8 mouse cellular contexts compared by ENCODE assay signal in genomic region chr9:21030781-21031250, GRCm38 (mm10). TPM values are rescaled to one million over a fixed set of nuclear protein-coding genes. Genes with fewer than 3 reads are reported as not detected.
DNase-seq lines count a peak whose midpoint lies in the region; ATAC-seq and TF ChIP-seq lines count a peak whose summit lies in the region.

No protein-coding gene starts in this region.

- peaks cover 39% of the 10 kb centered on the region for H3K27me3 ChIP-seq in E14TG2a.4 (ENCODE audit: insufficient read depth, low read length)
- peaks cover 46% of the 10 kb centered on the region for H3K27me3 ChIP-seq in heart, embryonic 15.5 days
- H3K27me3 ChIP-seq in liver, embryonic 12.5 days (replicated peaks), result peaks cover 43% of the 10 kb centered on the region
- H3K27me3 ChIP-seq in stomach, embryonic 14.5 days (ENCODE audit: control insufficient read depth, insufficient read depth, low read length), result peaks cover 40% of the 10 kb centered on the region

- peak overlapping the region; percentile 64 for H3K27ac ChIP-seq in heart, embryonic 15.5 days
- H3K27ac ChIP-seq in liver, embryonic 12.5 days, result peak overlapping the region; percentile 99
- H3K27ac ChIP-seq in stomach, embryonic 14.5 days (ENCODE audit: low read length), result no peak overlapping the region

- H3K9me3 ChIP-seq in E14TG2a.4 (ENCODE audit: low read length), result no peaks in the 10 kb centered on the region
- no peaks in the 10 kb centered on the region for H3K9me3 ChIP-seq in heart, embryonic 15.5 days (replicated peaks)
- H3K9me3 ChIP-seq in liver, embryonic 12.5 days (replicated peaks), result no peaks in the 10 kb centered on the region
- H3K9me3 ChIP-seq in stomach, embryonic 14.5 days (ENCODE audit: control insufficient read depth, low read depth, low read length), result no peaks in the 10 kb centered on the region

- H3K4me1 ChIP-seq in E14TG2a.4 (replicated peaks; ENCODE audit: low read depth, low read length), result peaks cover 93% of the 10 kb centered on the region
- peaks cover 54% of the 10 kb centered on the region for H3K4me1 ChIP-seq in heart, embryonic 15.5 days (replicated peaks)
- H3K4me1 ChIP-seq in liver, embryonic 12.5 days, result peaks cover 90% of the 10 kb centered on the region
- peaks cover 30% of the 10 kb centered on the region for H3K4me1 ChIP-seq in stomach, embryonic 14.5 days (ENCODE audit: control insufficient read depth, insufficient read depth, low read length)

- H3K4me2 ChIP-seq in heart, embryonic 15.5 days, result peak overlapping the region; percentile 98
- H3K4me2 ChIP-seq in liver, embryonic 12.5 days, result peak overlapping the region; percentile 99
- H3K4me2 ChIP-seq in stomach, embryonic 14.5 days (replicated peaks; ENCODE audit: low read depth, low read length), result peak overlapping the region; percentile 89

- peak overlapping the region; percentile 47 for H3K9ac ChIP-seq in heart, embryonic 15.5 days
- peak overlapping the region; percentile 86 for H3K9ac ChIP-seq in liver, embryonic 12.5 days
- H3K9ac ChIP-seq in stomach, embryonic 14.5 days (replicated peaks; ENCODE audit: low read depth, low read length), result no peak overlapping the region

- WGBS in heart, embryonic 15.5 days, result under 1% methylated on average over 13 of the region's 13 CpGs
- WGBS in liver, embryonic 12.5 days (ENCODE audit: insufficient replicate concordance), result under 1% methylated on average over 13 of the region's 13 CpGs
- WGBS in stomach, embryonic 14.5 days, result 1% methylated on average over 13 of the region's 13 CpGs

- peak; percentile 55 for TF ChIP-seq CTCF in E14TG2a.4 (conservative IDR thresholded peaks at IDR 0.05; ENCODE audit: low read length)

- peak; percentile 94 for DNase-seq in c-Kit-positive CD71-negative TER-119-negative erythroid progenitor cells, embryonic 14.5 days (ENCODE audit: low read depth)
- DNase-seq in fibroblast of lung, adult 2 months (ENCODE audit: low read depth), result peak; percentile 95
- DNase-seq in kidney, postnatal 14 days, result peak; percentile 93
- peak; percentile 98 for DNase-seq in naive thymus-derived CD4-positive, alpha-beta T cell, adult 2 months (ENCODE audit: low read depth)

- H3K4me3 ChIP-seq in E14TG2a.4 (replicated peaks; ENCODE audit: low read length), result peak overlapping the region; percentile 87
- peak overlapping the region; percentile 59 for H3K4me3 ChIP-seq in heart, embryonic 15.5 days
- H3K4me3 ChIP-seq in liver, embryonic 12.5 days, result peak overlapping the region; percentile 74
- H3K4me3 ChIP-seq in stomach, embryonic 14.5 days (ENCODE audit: low read depth, low read length), result peak overlapping the region; percentile 42

- peak; percentile 49 for ATAC-seq in heart, embryonic 15.5 days (replicated peaks; ENCODE audit: insufficient number of reproducible peaks, insufficient read depth, low FRiP score, low read depth)
- peak; percentile 66 for ATAC-seq in liver, embryonic 12.5 days
- peak; percentile 71 for ATAC-seq in stomach, embryonic 14.5 days (ENCODE audit: insufficient number of reproducible peaks, insufficient read depth, low FRiP score, low read depth)

- H3K36me3 ChIP-seq in E14TG2a.4 (ENCODE audit: insufficient read depth, low read length), result peaks cover 32% of the 10 kb centered on the region
- H3K36me3 ChIP-seq in heart, embryonic 15.5 days, result no peaks in the 10 kb centered on the region
- H3K36me3 ChIP-seq in liver, embryonic 12.5 days, result peaks cover 18% of the 10 kb centered on the region
- no peaks in the 10 kb centered on the region for H3K36me3 ChIP-seq in stomach, embryonic 14.5 days (ENCODE audit: control insufficient read depth, insufficient read depth, low read length)

RNA-seq across cellular contexts. Expression of gene Icam5, which starts 1.1 kb away (rescaled TPM):
- polyA plus RNA-seq in heart, embryonic 15.5 days (2015; fragmentation: Nextera tagmentation; extraction: Ambion mirVana), result 0.04 and 0.13 TPM in 2 replicates
- 0.42 and 0.45 TPM in 2 replicates for polyA plus RNA-seq in liver, embryonic 12.5 days (2016; fragmentation: Nextera tagmentation; extraction: Ambion mirVana)
- polyA plus RNA-seq in stomach, embryonic 14.5 days (2014; fragmentation: Nextera tagmentation; extraction: Ambion mirVana), result 0.18 TPM in 1 of 2 replicates, not detected in the other

RNA-seq across cellular contexts. Expression of gene Icam4, which starts 1.6 kb away (rescaled TPM):
- polyA plus RNA-seq in heart, embryonic 15.5 days (2015; fragmentation: Nextera tagmentation; extraction: Ambion mirVana), result 1.9 and 2.8 TPM in 2 replicates
- 231 and 238 TPM in 2 replicates for polyA plus RNA-seq in liver, embryonic 12.5 days (2016; fragmentation: Nextera tagmentation; extraction: Ambion mirVana)
- polyA plus RNA-seq in stomach, embryonic 14.5 days (2014; fragmentation: Nextera tagmentation; extraction: Ambion mirVana), result 0.84 and 1.0 TPM in 2 replicates

RNA-seq across cellular contexts. Expression of gene Icam1, which starts 15.0 kb away (rescaled TPM):
- 13.2 and 24.9 TPM in 2 replicates for polyA plus RNA-seq in heart, embryonic 15.5 days (2015; fragmentation: Nextera tagmentation; extraction: Ambion mirVana)
- polyA plus RNA-seq in liver, embryonic 12.5 days (2016; fragmentation: Nextera tagmentation; extraction: Ambion mirVana), result 9.9 TPM in 2 replicates
- polyA plus RNA-seq in stomach, embryonic 14.5 days (2014; fragmentation: Nextera tagmentation; extraction: Ambion mirVana), result 10.6 and 12.5 TPM in 2 replicates

RNA-seq across cellular contexts. Expression of gene Mrpl4, which starts 28.3 kb away (rescaled TPM):
- polyA plus RNA-seq in heart, embryonic 15.5 days (2015; fragmentation: Nextera tagmentation; extraction: Ambion mirVana), result 136 and 147 TPM in 2 replicates
- 89.3 and 91.4 TPM in 2 replicates for polyA plus RNA-seq in liver, embryonic 12.5 days (2016; fragmentation: Nextera tagmentation; extraction: Ambion mirVana)
- polyA plus RNA-seq in stomach, embryonic 14.5 days (2014; fragmentation: Nextera tagmentation; extraction: Ambion mirVana), result 136 and 150 TPM in 2 replicates

RNA-seq across cellular contexts. Expression of gene Zglp1, which starts 36.1 kb away (rescaled TPM):
- 0.42 TPM in 1 of 2 replicates, not detected in the other for polyA plus RNA-seq in heart, embryonic 15.5 days (2015; fragmentation: Nextera tagmentation; extraction: Ambion mirVana)
- polyA plus RNA-seq in liver, embryonic 12.5 days (2016; fragmentation: Nextera tagmentation; extraction: Ambion mirVana), result 0.62 TPM in 1 of 2 replicates, not detected in the other
- 1.8 TPM in 1 of 2 replicates, not detected in the other for polyA plus RNA-seq in stomach, embryonic 14.5 days (2014; fragmentation: Nextera tagmentation; extraction: Ambion mirVana)

Comparison
In these comparisons a context has a peak if more than half of its experiments do, and no peak if none do; other contexts are left out.
1. RNA of gene Icam4, which starts 1.6 kb away (polyA plus RNA-seq): 231 to 238 TPM in liver, embryonic 12.5 days; 1.9 to 2.8 TPM in heart, embryonic 15.5 days and 0.84 to 1.0 TPM in stomach, embryonic 14.5 days; every median in the first group is over 10 times any median in the second.
2. Peak in every context shown above with its lines, with median percentiles within 50 percentile points of each other: H3K4me3 ChIP-seq, DNase-seq, ATAC-seq and H3K4me2 ChIP-seq.